Mouse (Mus musculus): Measurements from ENCODE around the gene Tmem267.
"Not testable (repeated sequence)": the region's sequence is repeated elsewhere in the genome, so short reads cannot be mapped to it uniquely, and the experiment has no call there.

DNA sequence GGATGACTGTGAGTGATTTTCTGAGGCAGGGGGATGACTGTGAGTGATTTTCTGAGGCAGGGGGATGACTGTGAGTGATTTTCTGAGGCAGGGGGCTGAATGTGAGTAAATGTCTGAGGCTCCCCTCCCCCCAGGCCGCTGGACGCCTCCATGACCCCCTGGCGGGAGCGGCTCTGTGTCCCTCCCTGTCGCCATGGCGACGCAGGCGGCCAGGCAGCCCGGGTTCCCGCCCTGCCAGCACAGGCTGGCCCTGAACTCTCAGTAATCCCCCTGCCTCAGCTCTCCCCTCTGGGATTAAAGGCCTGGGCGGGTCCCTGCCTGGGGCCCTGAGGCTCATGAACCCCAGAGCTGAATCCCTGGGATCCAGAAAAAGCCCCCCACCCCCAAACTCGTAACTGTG is 111.2 kb downstream of the Tmem267 start:
- TF ChIP-seq CTCF (IDR thresholded peaks at IDR 0.05; ENCODE audit: borderline replicate concordance, insufficient read depth, low read depth, low read length); POLR2A (IDR thresholded peaks at IDR 0.05; ENCODE audit: borderline replicate concordance, insufficient read depth, low read length): not testable (repeated sequence)

All from cerebellum, adult 2 months (tissue).